Mouse (Mus musculus) stomach, postnatal 0 days (tissue): ENCODE data around the gene Upk1b.
"Not testable (repeated sequence)": the region's sequence is repeated elsewhere in the genome, so short reads cannot be mapped to it uniquely, and the experiment has no call there.

Experiments
- CTCF ChIP-seq: IDR thresholded peaks from 2 replicates; pipeline ENCODE4 v1.5.1; 2016; ENCODE audit warnings: antibody characterized with exemption, low read depth, mild to moderate bottlenecking, moderate library complexity
- EP300 ChIP-seq: optimal IDR thresholded peaks from 2 replicates; pipeline ENCODE3; 2016; ENCODE audit warnings: antibody characterized with exemption

- not testable (repeated sequence) for TF ChIP-seq CTCF, EP300
Measured at GRCm38 (mm10) chr16:38807796-38808195, 7.7 kb upstream of the Upk1b start.
